Mouse (Mus musculus) intestine, postnatal 0 days (tissue): ENCODE data around the gene Folr1. TPM values are rescaled to one million over a fixed set of nuclear protein-coding genes. Genes with fewer than 3 reads are reported as not detected.

Experiments
- ATAC-seq: fragments of 200-750 bp; cut with Nextera tagmentation; 2 replicates; pipeline ENCODE4 v1.8.0; 2017; ENCODE audit warnings: mild to moderate bottlenecking, moderate TSS enrichment, moderate library complexity
- H3K27ac ChIP-seq: fragments of 300-500 bp; sonication (generic); 2 replicates; pipeline ENCODE4 v1.5.1; 2014; ENCODE audit warnings: mild to moderate bottlenecking, low read depth, low read length, moderate library complexity
- H3K27me3 ChIP-seq: fragments of 300-500 bp; sonication (generic); replicated peaks from 2 replicates; pipeline ENCODE4 v1.6.1; 2014; ENCODE audit warnings: low read length, mixed read lengths; ENCODE audit not compliant: control insufficient read depth, insufficient read depth
- H3K36me3 ChIP-seq: fragments of 300-500 bp; sonication (generic); 2 replicates; pipeline ENCODE4 v1.6.1; 2014; ENCODE audit warnings: mild to moderate bottlenecking, moderate library complexity; ENCODE audit not compliant: control insufficient read depth, insufficient read depth
- H3K4me1 ChIP-seq: fragments of 300-500 bp; sonication (generic); replicated peaks from 2 replicates; pipeline ENCODE4 v1.6.1; 2014; ENCODE audit warnings: antibody characterized with exemption, low read length, mixed read lengths; ENCODE audit not compliant: control insufficient read depth, insufficient read depth
- H3K4me2 ChIP-seq: fragments of 300-500 bp; sonication (generic); replicated peaks from 2 replicates; pipeline ENCODE4 v1.6.1; 2014; ENCODE audit warnings: low read depth, mild to moderate bottlenecking, moderate library complexity
- H3K4me3 ChIP-seq: fragments of 300-500 bp; sonication (generic); 2 replicates; pipeline ENCODE4 v1.5.1; 2014; ENCODE audit warnings: low read depth, low read length
- H3K9ac ChIP-seq: fragments of 300-500 bp; sonication (generic); 2 replicates; pipeline ENCODE4 v1.6.1; 2014; ENCODE audit warnings: mild to moderate bottlenecking, low read depth, low read length
- H3K9me3 ChIP-seq: fragments of 300-500 bp; sonication (generic); 2 replicates; pipeline ENCODE4 v1.6.1; 2016; ENCODE audit warnings: mixed run types; ENCODE audit not compliant: control insufficient read depth
- CTCF ChIP-seq: sonication (generic); IDR thresholded peaks from 2 replicates; pipeline ENCODE4 v1.5.1; 2016; ENCODE audit warnings: low read depth, mild to moderate bottlenecking, control low read depth, antibody characterized with exemption, moderate library complexity
- WGBS: fragments of 180-500 bp; shearing (Covaris S2); extraction: QIAGEN DNeasy Blood & Tissue Kit; methylation state at CpG from one replicate; pipeline ENCODE4 v1.1.7; 2014; 5-methylcytosine and 5-hydroxymethylcytosine counted together
- polyA plus RNA-seq: library from polyadenylated mRNA; unstranded; fragments of >200 nt; fragmentation: Nextera tagmentation; extraction: Ambion mirVana; gene quantifications from 2 replicates; pipeline ENCODE4 v1.2.1, GENCODE M21; 2015

Folr1 gene
- polyA plus RNA-seq, 1 experiment from 2014 or later: 521 TPM

DNA sequence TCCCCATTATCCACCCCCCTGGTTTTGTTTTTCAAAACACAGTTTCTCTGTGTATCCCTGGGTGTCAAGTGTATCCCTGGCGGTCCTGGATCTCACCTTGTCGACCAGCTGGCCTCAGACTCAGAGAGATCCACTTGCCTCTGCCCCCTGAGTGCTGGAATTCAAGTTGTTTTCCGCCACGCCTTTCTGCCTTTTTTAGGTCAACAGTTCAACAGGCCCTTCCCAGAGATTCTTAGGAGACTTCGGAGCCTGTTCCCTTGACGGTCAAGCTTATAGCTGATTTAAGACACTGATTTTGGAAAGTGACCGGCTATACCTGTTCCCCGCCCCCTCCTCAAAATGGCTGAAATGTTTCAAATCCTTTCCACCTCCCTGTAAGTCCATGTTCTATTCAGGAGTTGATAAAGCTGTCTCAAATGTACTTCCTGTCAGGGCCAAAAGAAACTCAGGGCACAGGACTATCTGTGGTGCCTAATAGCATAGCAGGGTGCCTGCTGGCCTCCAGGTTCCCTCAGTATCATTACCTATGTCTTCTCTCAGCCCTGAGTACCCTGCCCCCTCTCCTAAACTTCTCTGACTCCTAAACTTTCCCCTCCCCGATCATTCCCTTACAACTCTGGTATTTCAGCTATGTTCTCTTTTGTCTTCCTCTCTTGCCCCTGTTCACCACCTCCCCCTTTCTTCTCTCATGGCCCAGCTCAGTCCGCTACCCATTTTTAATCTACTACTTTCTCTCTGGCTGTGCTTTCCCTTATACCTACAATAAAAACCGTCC lies 3.9 kb downstream of the Folr1 start:
- Histone ChIP-seq H3K36me3 (peaks cover 4% of the 10 kb centered on the region), H3K27ac (no peak overlapping the region), H3K4me3 (no peak overlapping the region), H3K4me1 (no peaks in the 10 kb centered on the region), H3K9me3 (no peaks in the 10 kb centered on the region), H3K9ac (no peak overlapping the region), H3K4me2 (no peak overlapping the region), H3K27me3 (no peaks in the 10 kb centered on the region)
- no peak for ATAC-seq
- TF ChIP-seq CTCF: no peak
- 76% methylated on average over 11 of the region's 11 CpGs for WGBS

DNA sequence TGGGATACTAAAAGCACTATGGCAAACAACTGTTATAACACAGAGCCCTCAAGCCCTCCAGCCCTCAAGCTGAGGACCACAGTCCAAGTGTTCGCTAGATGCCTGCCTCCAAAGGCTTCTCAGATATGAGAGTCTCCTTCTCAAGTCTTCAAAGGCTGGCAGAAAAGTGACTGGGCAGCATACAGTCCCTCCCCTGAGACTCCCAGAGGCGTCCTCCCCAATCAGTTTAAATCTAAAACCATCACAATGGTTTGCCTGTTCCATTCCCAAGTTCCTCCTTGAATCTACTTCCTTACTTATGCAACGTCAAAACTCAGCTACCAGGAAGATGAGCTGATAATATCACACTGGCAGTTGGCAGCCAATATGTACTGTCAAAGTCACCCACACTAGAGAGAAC lies 7.2 kb downstream of the Folr1 start, which contains the start of gene Anapc15:
TSS of gene Anapc15 (plus strand) at position 301 of the 400 bp plus-strand sequence.
- Histone ChIP-seq H3K4me3 (no peak within 1 kb of the TSS), H3K27me3 (no peaks in the 10 kb centered on the region), H3K4me2 (no peak within 1 kb of the TSS), H3K36me3 (peaks cover 5% of the 10 kb centered on the region), H3K9ac (no peak within 1 kb of the TSS), H3K9me3 (no peaks in the 10 kb centered on the region), H3K27ac (no peak within 1 kb of the TSS), H3K4me1 (no peaks in the 10 kb centered on the region)
- WGBS: 72% methylated on average over 3 of the region's 3 CpGs
- no peak for TF ChIP-seq CTCF
- no peak for ATAC-seq

DNA sequence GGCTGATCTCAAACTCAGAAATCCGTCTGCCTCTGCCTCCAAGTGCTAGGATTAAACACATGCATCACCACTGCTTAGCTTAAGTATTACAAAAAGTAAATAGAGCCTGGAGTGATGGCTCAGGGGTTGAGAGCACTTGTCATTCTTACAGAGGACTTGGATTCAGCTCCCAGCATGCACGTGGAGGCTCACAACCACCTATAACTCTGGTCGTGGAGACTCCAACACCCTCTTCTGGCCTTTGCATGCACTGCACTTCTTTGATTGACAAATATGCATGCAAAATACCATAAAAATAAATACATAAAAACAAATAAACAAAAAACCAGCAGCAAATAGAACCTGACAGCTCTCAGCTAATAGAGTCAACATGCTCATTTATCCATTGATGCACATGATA lies 8.3 kb downstream of the Folr1 start:
- H3K36me3 ChIP-seq: peaks cover 8% of the 10 kb centered on the region
- H3K4me3 ChIP-seq: no peak overlapping the region
- no peak overlapping the region for H3K9ac ChIP-seq
- no peak overlapping the region for H3K4me2 ChIP-seq
- H3K4me1 ChIP-seq: no peaks in the 10 kb centered on the region
- no peaks in the 10 kb centered on the region for H3K9me3 ChIP-seq
- no peaks in the 10 kb centered on the region for H3K27me3 ChIP-seq
- no peak overlapping the region for H3K27ac ChIP-seq
- ATAC-seq: no peak
- peak; percentile 22; the same call in 1 of the 2 replicates for TF ChIP-seq CTCF
- 70% methylated on average over 3 of the region's 3 CpGs for WGBS

DNA sequence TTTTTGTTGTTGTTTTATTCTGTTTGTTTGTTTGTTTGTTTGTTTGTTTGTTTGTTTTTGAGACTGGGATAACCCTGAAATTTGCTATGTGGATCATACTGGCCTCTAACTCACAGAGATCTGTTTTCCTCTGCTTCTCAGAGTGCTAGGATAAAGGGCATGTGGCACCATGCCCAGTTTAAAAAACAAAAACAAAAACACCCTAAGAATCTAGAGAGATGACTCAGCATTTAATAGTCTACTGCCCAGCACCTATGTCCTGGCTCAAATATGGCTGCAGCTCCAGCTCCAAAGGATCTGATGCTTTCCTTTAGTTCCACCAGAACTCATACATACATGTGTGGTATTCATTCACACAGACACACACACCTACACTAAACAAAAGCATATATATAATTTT lies 9.6 kb downstream of the Folr1 start:
- Histone ChIP-seq H3K27ac (no peak overlapping the region), H3K36me3 (peaks cover 16% of the 10 kb centered on the region), H3K4me1 (no peaks in the 10 kb centered on the region), H3K4me2 (no peak overlapping the region), H3K27me3 (no peaks in the 10 kb centered on the region), H3K9me3 (no peaks in the 10 kb centered on the region), H3K4me3 (no peak overlapping the region), H3K9ac (no peak overlapping the region)
- no peak for TF ChIP-seq CTCF
- ATAC-seq: no peak

DNA sequence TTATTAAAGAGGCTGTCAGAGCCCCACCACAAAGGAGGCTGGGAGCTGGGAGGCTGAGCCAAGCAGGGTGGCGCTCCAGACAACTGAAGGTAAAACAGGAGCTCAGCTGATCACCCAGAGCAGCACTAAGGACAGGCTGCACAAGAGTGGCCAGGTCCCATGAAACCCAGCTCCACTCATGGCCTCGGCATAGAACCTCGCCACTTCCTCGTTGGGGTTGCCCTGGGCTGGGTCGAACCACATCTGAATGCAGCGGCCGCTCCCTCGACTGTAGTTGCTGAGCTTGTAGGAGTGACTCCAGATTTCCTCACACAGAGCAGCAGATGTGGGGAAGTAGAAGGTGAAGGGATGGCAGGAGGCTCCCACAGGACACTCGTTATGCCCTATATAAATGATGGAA lies 12.2 kb downstream of the Folr1 start:
- H3K36me3 ChIP-seq: peaks cover 11% of the 10 kb centered on the region
- no peak for ATAC-seq
- H3K4me3 ChIP-seq: no peak overlapping the region
- TF ChIP-seq CTCF: no peak
- H3K4me1 ChIP-seq: no peaks in the 10 kb centered on the region
- no peaks in the 10 kb centered on the region for H3K9me3 ChIP-seq
- no peak overlapping the region for H3K9ac ChIP-seq
- no peaks in the 10 kb centered on the region for H3K27me3 ChIP-seq
- WGBS: 71% methylated on average over 9 of the region's 9 CpGs
- H3K27ac ChIP-seq: no peak overlapping the region
- no peak overlapping the region for H3K4me2 ChIP-seq

DNA sequence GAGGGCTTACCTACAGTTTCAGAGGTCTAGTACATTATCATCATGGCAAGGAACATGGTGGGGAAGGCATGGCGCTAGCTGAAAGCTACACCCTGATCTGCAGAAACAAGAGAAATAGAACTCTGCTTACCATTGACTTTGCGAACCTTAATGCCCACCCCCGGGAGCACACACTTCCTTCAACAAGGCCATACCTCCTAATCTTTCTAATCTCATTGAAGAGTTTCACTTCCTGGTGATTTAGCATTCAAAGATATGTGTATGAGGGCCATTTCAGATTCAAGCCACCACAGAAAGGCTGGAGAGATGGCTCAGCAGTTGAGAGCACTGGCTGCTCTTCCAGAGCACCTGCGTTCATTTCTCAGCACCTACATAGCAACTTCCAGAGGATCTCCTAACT lies 13.5 kb downstream of the Folr1 start, which contains the start of gene Folr2:
TSS of gene Folr2 (minus strand) at position 101 of the 400 bp plus-strand sequence.
- Histone ChIP-seq H3K4me3 (no peak within 1 kb of the TSS), H3K4me1 (no peaks in the 10 kb centered on the region), H3K9me3 (no peaks in the 10 kb centered on the region), H3K27ac (no peak within 1 kb of the TSS), H3K36me3 (peaks cover 11% of the 10 kb centered on the region), H3K27me3 (no peaks in the 10 kb centered on the region), H3K9ac (no peak within 1 kb of the TSS), H3K4me2 (no peak within 1 kb of the TSS)
- no peak for TF ChIP-seq CTCF
- WGBS: 85% methylated on average over 4 of the region's 4 CpGs
- ATAC-seq: no peak
